Comparison of ENCODE assay signal across 11 mouse cellular contexts in the genomic region with DNA sequence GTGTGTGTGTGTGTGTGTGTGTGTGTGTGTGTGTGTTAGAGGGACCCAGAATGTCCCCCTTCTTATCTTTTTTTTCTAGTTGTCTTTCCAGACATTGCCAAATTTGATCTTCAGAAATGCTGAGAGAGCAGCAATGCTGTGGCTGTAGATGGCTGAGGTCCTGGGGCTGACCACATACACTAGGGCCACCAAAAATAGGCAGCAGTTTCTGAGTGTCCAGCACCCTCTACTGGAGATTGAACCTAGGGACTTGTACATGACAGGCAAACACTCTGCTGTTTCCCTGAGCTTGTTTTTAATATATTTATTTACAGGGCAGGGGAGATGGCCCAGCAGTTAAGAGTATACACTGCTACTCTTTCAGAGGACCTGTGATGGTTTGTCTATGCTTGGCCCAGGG. TPM values are rescaled to one million over a fixed set of nuclear protein-coding genes. Genes with fewer than 3 reads are reported as not detected.
DNase-seq lines count a peak whose midpoint lies in the region; ATAC-seq and TF ChIP-seq lines count a peak whose summit lies in the region.
"Had no signal": no experiment of that assay in that cellular context is flagged by ENCODE, and none has a peak within 500 bp of the region (broad histone marks: within the 10 kb centered on the region; RNA-seq: fewer than 3 reads in every experiment).

No protein-coding gene starts in this region.

- no peak overlapping the region for H3K27ac ChIP-seq in heart, postnatal 0 days (ENCODE audit: low read depth)
- H3K27ac ChIP-seq: stomach, embryonic 15.5 days had no signal

- no peak for DNase-seq in heart, postnatal 0 days (ENCODE audit: low spot score)
- no peak for DNase-seq in heart, postnatal 4 days
- no peak for DNase-seq in lung, adult 2 months
- DNase-seq in lung, postnatal 25 days (ENCODE audit: low spot score): no peak
- DNase-seq in NIH3T3 (ENCODE audit: low read depth): peak; percentile 72
- peak; percentile 59 for DNase-seq in lung, postnatal 36 days
- no peak for DNase-seq in adrenal gland, adult 8-10 months
- DNase-seq: adrenal gland, postnatal 36 days; left cerebral cortex, postnatal 4 days had no signal

- no peak overlapping the region for H3K4me3 ChIP-seq in heart, postnatal 0 days (ENCODE audit: low read depth, low read length)
- H3K4me3 ChIP-seq in lung, adult 2 months (replicated peaks; ENCODE audit: extremely low read depth, low read depth, low read length): no peak overlapping the region
- H3K4me3 ChIP-seq: megakaryocyte, embryonic 14.5 days; stomach, embryonic 15.5 days had no signal

- TF ChIP-seq EP300 in heart, postnatal 0 days (IDR thresholded peaks at IDR 0.05; ENCODE audit: low read depth): no peak

- H3K27me3 ChIP-seq in heart, postnatal 0 days (ENCODE audit: control insufficient read depth, insufficient read depth, low read length): no peaks in the 10 kb centered on the region
- H3K27me3 ChIP-seq: megakaryocyte, embryonic 14.5 days; stomach, embryonic 15.5 days had no signal

- no peak for TF ChIP-seq POLR2A in lung, adult 2 months (IDR thresholded peaks at IDR 0.05; ENCODE audit: borderline replicate concordance, extremely low read depth, low read depth, low read length)

- no peaks in the 10 kb centered on the region for H3K9me3 ChIP-seq in heart, postnatal 0 days (replicated peaks; ENCODE audit: control insufficient read depth, low read length)
- H3K9me3 ChIP-seq: megakaryocyte, embryonic 14.5 days; stomach, embryonic 15.5 days had no signal

- peak; percentile 69 for TF ChIP-seq CTCF in heart, postnatal 0 days (IDR thresholded peaks at IDR 0.05; ENCODE audit: low read depth)
- peak; percentile 41; the same call in 1 of the 2 replicates for TF ChIP-seq CTCF in lung, adult 2 months (IDR thresholded peaks at IDR 0.05; ENCODE audit: insufficient read depth, low read length)

- no peak overlapping the region for H3K4me2 ChIP-seq in heart, postnatal 0 days (ENCODE audit: low read depth, low read length)
- H3K4me2 ChIP-seq: stomach, embryonic 15.5 days had no signal

- ATAC-seq in heart, postnatal 0 days (ENCODE audit: insufficient read depth, low read depth): peak; percentile 63; the same call in 1 of the 2 replicates

- no peaks in the 10 kb centered on the region for H3K4me1 ChIP-seq in heart, postnatal 0 days (ENCODE audit: control insufficient read depth, insufficient read depth)
- peaks cover 2% of the 10 kb centered on the region; the same call in 1 of the 2 replicates for H3K4me1 ChIP-seq in lung, adult 2 months (ENCODE audit: control insufficient read depth, insufficient read depth, low read length)

- no peaks in the 10 kb centered on the region for H3K36me3 ChIP-seq in heart, postnatal 0 days (replicated peaks; ENCODE audit: control insufficient read depth, insufficient read depth, low read length)
- H3K36me3 ChIP-seq: stomach, embryonic 15.5 days had no signal

- H3K9ac ChIP-seq in heart, postnatal 0 days (replicated peaks; ENCODE audit: low read depth, low read length): no peak overlapping the region
- H3K9ac ChIP-seq: stomach, embryonic 15.5 days had no signal

RNA-seq across cellular contexts. Expression of a gene that starts 12.0 kb away (rescaled TPM):
- 110 and 151 TPM in 2 replicates for total RNA-seq in heart, postnatal 0 days (2014; rRNA removed; ENCODE audit: low replicate concordance)
- 202 and 238 TPM in 2 replicates for polyA plus RNA-seq in heart, postnatal 0 days (2015; fragmentation: Nextera tagmentation; extraction: Ambion mirVana)
- 100 to 1,000 TPM; 224 to 227 TPM for total RNA-seq in heart, postnatal 4 days (2021)
- polyA plus RNA-seq in lung, adult 2 months (2012; rRNA removed): 159 and 168 TPM in 2 replicates
- total RNA-seq in adrenal gland, adult 8-10 months (2022): 100 to 1,000 TPM in 3 of 4 experiments, 10 to 100 TPM in 1; 89.9 to 176 (median 144) TPM

RNA-seq across cellular contexts. Expression of a gene that starts 12.6 kb away (rescaled TPM):
- total RNA-seq in heart, postnatal 0 days (2014; rRNA removed; ENCODE audit: low replicate concordance): 49.8 and 50.1 TPM in 2 replicates
- polyA plus RNA-seq in heart, postnatal 0 days (2015; fragmentation: Nextera tagmentation; extraction: Ambion mirVana): 53.7 and 57.3 TPM in 2 replicates
- 10 to 100 TPM; 64.3 to 67.4 TPM for total RNA-seq in heart, postnatal 4 days (2021)
- 105 and 111 TPM in 2 replicates for polyA plus RNA-seq in lung, adult 2 months (2012; rRNA removed)
- 10 to 100 TPM; 57.3 to 84.7 (median 68.7) TPM for total RNA-seq in adrenal gland, adult 8-10 months (2022)

Comparison
In these comparisons a context has a peak if more than half of its experiments do, and no peak if none do; other contexts are left out.
1. DNase-seq: peak in NIH3T3 (single experiment) and lung, postnatal 36 days (single experiment); none in heart, postnatal 0 days (single experiment), heart, postnatal 4 days (single experiment), lung, adult 2 months (single experiment), lung, postnatal 25 days (single experiment) and adrenal gland, adult 8-10 months (single experiment).